Mouse (Mus musculus): ENCODE data around the gene Olfr697.

- no peak for TF ChIP-seq CTCF (IDR thresholded peaks at IDR 0.05; ENCODE audit: low read depth, low read length)
- TF ChIP-seq POLR2A (IDR thresholded peaks at IDR 0.05; ENCODE audit: insufficient read depth, low read length) = no peak
These were observed 49.3 kb downstream of the Olfr697 start for GRCm38 (mm10) chr7:106692976-106693375.

Data from ES-Bruce4 (cell line).